Mouse (Mus musculus): Measurements from ENCODE around the gene Eme2. TPM values are rescaled to one million over a fixed set of nuclear protein-coding genes. Genes with fewer than 3 reads are reported as not detected.
"Not testable (repeated sequence)": the region's sequence is repeated elsewhere in the genome, so short reads cannot be mapped to it uniquely, and the experiment has no call there.

Gene Eme2
- 1.7 and 1.8 TPM in 2 replicates for polyA plus RNA-seq (2012)

DNA sequence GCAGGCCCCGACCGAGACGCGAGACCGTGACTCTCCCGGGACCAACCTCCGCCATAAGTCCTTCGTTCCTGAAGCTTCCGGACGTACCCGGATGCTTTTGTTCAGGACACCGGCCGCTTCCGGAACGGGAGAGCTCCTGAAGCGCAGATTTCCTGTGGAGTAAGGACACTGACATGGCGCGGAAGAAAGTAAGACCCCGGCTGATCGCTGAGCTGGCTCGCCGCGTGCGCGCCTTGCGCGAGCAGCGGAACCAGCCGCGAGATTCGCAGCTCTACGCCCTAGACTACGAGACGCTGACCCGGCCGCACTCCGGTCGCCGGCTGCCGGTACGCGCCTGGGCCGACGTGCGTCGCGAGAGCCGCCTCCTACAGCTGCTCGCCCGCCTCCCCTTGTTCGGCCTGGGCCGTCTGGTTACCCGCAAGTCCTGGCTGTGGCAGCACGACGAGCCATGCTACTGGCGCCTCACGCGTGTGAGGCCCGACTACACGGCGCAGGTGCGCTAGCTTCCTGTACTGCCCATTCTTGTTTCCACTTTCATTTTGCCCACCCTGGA is at the start of gene Eme2, which contains the start of gene Mrps34:
Eme2 (minus strand) TSS at position 93 of the 553 bp plus-strand sequence.
Mrps34 (plus strand) TSS at position 122 of the 553 bp plus-strand sequence.
- Histone ChIP-seq H3K4me1 (ENCODE audit: control insufficient read depth) (peaks cover 79% of the 10 kb centered on the region), H3K36me3 (ENCODE audit: control insufficient read depth) (peaks cover 81% of the 10 kb centered on the region)

DNA sequence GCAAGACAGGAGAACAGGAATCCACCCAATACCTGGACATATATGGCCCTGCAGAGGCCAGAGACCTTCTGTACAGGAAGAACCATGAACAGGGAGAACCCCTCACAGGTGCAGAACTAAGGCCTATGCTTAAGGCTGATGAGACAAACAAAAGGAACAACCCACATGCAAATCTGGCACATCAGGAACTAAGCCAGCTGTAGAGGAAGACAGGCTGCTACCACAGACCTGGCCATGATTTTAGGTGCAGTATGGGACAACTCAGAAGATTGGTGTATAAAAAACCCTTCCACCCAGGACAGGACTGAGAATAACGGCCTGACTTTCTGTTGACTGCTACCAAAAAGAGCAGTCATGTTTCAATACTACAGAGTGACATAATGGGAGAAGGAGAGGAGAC is 48.7 kb upstream of the Eme2 start:
- not testable (repeated sequence) for H3K27me3 ChIP-seq (ENCODE audit: control insufficient read depth); H3K9me3 ChIP-seq (ENCODE audit: control insufficient read depth, low read length); H3K4me1 ChIP-seq (ENCODE audit: control insufficient read depth); H3K4me3 ChIP-seq (replicated peaks)
- peaks cover 74% of the 10 kb centered on the region for H3K36me3 ChIP-seq (ENCODE audit: control insufficient read depth)

More for the DNA sequence above, at the start of gene Eme2, which contains the start of gene Mrps34:
- TF ChIP-seq GATA1 (IDR thresholded peaks at IDR 0.05; ENCODE audit: low read length) (no peak), TAL1 (IDR thresholded peaks at IDR 0.05; ENCODE audit: low read length) (no peak)
- Histone ChIP-seq H3K27me3 (ENCODE audit: control insufficient read depth) (no peaks in the 10 kb centered on the region), H3K4me3 (replicated peaks) (peak within 1 kb of the TSS; percentile 64), H3K9me3 (ENCODE audit: control insufficient read depth, low read length) (no peaks in the 10 kb centered on the region)

DNA sequence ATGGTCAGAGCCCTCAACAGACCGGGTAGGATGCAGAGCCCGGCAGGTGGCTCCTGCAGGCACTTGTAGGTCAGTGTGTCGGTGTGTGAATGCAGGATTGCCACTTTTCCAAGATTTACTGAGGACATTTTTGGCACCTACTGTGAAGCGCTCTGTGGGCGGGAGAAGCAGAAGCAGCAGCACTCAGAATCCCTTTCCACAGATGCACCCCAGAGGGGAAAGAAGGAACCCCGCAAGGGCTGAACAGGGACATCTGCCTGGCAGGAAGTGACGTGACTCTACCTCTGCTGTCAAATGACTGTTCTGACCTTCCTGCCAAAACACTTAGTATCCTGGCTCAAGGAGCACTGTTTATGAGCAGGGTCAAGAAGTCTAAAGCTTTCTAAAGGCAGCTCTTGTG is 48.1 kb upstream of the Eme2 start:
- Histone ChIP-seq H3K36me3 (ENCODE audit: control insufficient read depth) (peaks cover 68% of the 10 kb centered on the region), H3K4me3 (replicated peaks) (no peak overlapping the region), H3K27me3 (ENCODE audit: control insufficient read depth) (no peaks in the 10 kb centered on the region), H3K4me1 (ENCODE audit: control insufficient read depth) (no peaks in the 10 kb centered on the region), H3K9me3 (ENCODE audit: control insufficient read depth, low read length) (no peaks in the 10 kb centered on the region)
- TF ChIP-seq TAL1 (IDR thresholded peaks at IDR 0.05; ENCODE audit: low read length) (no peak), GATA1 (IDR thresholded peaks at IDR 0.05; ENCODE audit: low read length) (no peak)

DNA sequence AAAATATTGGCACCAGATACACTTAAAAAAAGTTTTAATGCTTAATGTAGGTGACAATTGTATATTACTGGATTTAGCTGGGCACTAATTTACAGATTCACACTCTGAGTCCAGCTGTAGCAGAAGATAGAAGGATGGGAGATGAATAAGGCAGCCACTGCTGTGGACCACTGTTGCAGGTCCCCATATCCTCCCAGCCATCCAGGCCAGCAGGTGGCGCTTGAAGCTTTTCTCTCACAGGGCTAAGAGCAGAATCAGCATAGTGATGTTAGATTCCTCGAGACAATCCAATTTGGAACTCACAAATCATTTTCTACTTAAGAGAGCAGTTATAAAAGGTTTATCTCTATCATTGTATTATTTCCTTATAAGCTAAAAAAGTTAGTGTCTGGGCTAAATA is 47.6 kb upstream of the Eme2 start:
- H3K36me3 ChIP-seq (ENCODE audit: control insufficient read depth): peaks cover 62% of the 10 kb centered on the region
- H3K9me3 ChIP-seq (ENCODE audit: control insufficient read depth, low read length); H3K4me3 ChIP-seq (replicated peaks); H3K27me3 ChIP-seq (ENCODE audit: control insufficient read depth); H3K4me1 ChIP-seq (ENCODE audit: control insufficient read depth): not testable (repeated sequence)

DNA sequence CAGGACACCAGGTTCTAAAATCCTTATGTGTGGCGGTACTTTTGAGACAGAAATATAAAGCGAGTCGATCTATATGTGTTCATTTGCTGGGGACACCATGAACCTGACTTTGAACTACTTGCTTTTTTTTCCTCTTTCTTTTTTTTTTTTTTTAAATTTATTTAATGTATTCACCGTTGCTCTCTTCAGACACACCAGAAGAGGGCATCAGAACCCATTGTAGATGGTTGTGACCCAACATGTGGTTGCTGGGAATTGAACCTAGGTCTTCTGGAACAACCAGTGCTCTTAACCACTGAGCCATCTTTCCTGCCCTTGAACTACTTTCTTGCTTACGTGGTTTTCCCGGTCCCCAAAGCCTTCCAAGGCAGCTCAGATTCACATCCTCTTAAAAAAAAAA is 42.4 kb upstream of the Eme2 start:
- Histone ChIP-seq H3K4me1 (ENCODE audit: control insufficient read depth) (peaks cover 39% of the 10 kb centered on the region), H3K9me3 (ENCODE audit: control insufficient read depth, low read length) (no peaks in the 10 kb centered on the region), H3K36me3 (ENCODE audit: control insufficient read depth) (peaks cover 41% of the 10 kb centered on the region), H3K4me3 (replicated peaks) (peak overlapping the region; percentile 74), H3K27me3 (ENCODE audit: control insufficient read depth) (no peaks in the 10 kb centered on the region)
- TF ChIP-seq TAL1 (IDR thresholded peaks at IDR 0.05; ENCODE audit: low read length): no peak
- no peak for TF ChIP-seq GATA1 (IDR thresholded peaks at IDR 0.05; ENCODE audit: low read length)

DNA sequence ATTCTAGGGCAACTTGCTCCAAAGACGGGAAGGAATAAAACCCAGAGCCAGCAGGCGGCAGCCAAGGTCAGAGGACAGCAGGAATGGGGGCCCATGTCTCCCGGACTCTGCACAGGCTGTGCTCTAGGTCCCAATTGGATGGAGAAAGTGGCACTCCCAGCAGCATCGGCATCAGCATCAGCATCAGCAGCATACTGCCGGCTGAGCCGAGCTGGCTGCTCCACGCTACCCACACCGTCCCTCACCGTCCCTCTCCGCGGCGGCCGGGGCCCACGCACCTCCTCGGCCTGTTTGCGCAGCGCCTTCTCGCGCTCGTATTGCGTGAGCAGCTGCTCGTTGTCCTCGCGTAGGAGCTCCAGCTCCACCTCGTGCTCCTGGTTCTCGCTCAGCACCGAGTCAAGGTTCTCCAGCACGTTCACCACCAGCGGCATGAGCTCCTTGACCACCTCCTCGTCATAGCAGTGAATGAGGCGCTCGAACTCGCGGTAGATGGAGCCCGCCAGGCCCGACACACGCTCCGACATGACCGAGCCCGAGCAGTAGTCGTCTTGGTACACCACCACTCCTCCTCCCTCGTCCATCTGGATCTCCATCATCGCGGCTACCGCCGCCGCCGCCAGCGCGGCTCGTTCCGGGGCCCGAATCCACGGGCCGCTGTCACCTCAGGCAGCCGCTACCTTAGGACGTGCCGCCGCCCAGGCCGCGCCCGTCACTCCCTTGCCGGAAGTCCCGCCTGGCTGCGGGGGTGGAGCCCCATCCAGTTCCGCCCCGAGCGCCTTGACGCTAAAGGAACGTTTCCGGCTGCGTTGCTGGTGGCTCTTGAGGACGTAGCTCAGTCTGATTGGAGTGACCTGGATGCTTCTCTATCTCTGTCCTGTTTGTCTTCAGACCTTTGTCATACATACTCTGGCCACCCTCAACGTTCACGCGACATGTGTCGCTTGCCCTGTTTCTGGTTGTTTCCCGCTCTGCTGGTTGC is 41.7 kb upstream of the Eme2 start, which contains the start of gene Mapk8ip3:
Mapk8ip3 (minus strand) TSS at position 719 of the 979 bp plus-strand sequence.
- TF ChIP-seq TAL1 (IDR thresholded peaks at IDR 0.05; ENCODE audit: low read length): no peak
- no peak for TF ChIP-seq GATA1 (IDR thresholded peaks at IDR 0.05; ENCODE audit: low read length)
- peaks cover 43% of the 10 kb centered on the region for H3K36me3 ChIP-seq (ENCODE audit: control insufficient read depth)

DNA sequence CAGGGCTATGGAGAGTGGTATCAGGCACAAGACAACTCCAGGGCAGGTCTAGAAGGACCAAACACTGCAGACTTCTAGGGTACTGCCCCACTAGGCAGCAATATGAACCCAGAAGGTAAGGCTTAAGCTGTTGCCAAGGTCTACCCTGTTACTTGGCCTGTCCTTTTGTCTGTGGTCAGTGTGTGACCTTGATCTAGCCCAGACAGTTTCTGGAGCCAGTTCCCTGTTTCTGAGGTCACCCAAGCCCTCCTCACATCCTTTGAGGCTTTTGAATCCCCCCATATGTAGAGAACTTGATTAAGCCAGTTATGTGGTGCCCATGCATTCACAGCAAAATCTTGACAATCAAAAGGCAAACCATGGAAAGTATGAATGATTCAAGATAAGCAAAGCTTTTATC is 40.8 kb upstream of the Eme2 start:
- Histone ChIP-seq H3K4me3 (replicated peaks) (peak overlapping the region; percentile 74), H3K9me3 (ENCODE audit: control insufficient read depth, low read length) (no peaks in the 10 kb centered on the region), H3K27me3 (ENCODE audit: control insufficient read depth) (no peaks in the 10 kb centered on the region), H3K36me3 (ENCODE audit: control insufficient read depth) (peaks cover 39% of the 10 kb centered on the region), H3K4me1 (ENCODE audit: control insufficient read depth) (peaks cover 39% of the 10 kb centered on the region)
- TF ChIP-seq GATA1 (IDR thresholded peaks at IDR 0.05; ENCODE audit: low read length) (no peak), TAL1 (IDR thresholded peaks at IDR 0.05; ENCODE audit: low read length) (no peak)

More for the DNA sequence above, 41.7 kb upstream of the Eme2 start, which contains the start of gene Mapk8ip3:
- H3K27me3 ChIP-seq (ENCODE audit: control insufficient read depth): no peaks in the 10 kb centered on the region
- no peaks in the 10 kb centered on the region for H3K9me3 ChIP-seq (ENCODE audit: control insufficient read depth, low read length)
- peak within 1 kb of the TSS; percentile 74 for H3K4me3 ChIP-seq (replicated peaks)
- H3K4me1 ChIP-seq (ENCODE audit: control insufficient read depth): peaks cover 39% of the 10 kb centered on the region

DNA sequence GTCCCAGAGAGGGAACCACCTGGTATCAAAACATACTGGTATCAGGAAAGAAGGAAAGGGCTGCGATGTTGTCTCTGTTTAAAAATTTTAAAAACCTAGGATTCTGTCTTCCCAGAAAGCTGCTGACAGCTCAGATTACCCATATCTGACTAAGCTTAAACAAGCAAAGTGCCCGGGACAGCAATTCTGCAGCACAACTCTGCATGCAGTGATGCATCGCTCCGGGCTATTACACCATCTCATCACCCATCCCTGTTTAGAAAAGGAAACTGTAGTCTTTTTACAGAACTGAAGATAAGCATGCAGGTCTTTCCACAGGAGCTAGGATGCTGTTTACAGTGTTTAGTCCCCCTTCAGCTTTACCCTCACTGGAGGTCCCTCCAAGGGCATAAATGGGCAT is 40.0 kb upstream of the Eme2 start:
- Histone ChIP-seq H3K4me3 (replicated peaks) (peak overlapping the region; percentile 74), H3K36me3 (ENCODE audit: control insufficient read depth) (peaks cover 35% of the 10 kb centered on the region), H3K9me3 (ENCODE audit: control insufficient read depth, low read length) (no peaks in the 10 kb centered on the region), H3K27me3 (ENCODE audit: control insufficient read depth) (no peaks in the 10 kb centered on the region), H3K4me1 (ENCODE audit: control insufficient read depth) (peaks cover 39% of the 10 kb centered on the region)
- TF ChIP-seq TAL1 (IDR thresholded peaks at IDR 0.05; ENCODE audit: low read length): no peak
- no peak for TF ChIP-seq GATA1 (IDR thresholded peaks at IDR 0.05; ENCODE audit: low read length)

DNA sequence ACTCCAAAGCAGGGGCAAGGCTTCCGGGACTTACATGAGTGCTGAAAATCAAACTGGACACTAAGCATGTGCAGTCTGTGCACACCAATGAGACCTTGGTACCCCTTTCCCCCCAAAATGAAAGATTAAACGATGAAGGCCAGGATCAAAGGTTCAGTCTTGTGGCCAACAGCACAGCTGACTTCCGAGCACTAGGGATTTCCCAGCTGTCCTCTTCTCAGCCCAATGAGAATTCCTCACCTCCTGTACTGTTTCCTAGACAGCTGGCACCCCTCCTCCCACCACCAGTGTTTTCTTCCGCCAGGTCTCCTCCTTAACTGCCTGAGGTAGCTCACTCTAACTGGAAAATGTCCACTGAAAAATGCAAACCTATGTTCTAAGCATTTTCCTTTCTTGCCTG is 38.3 kb upstream of the Eme2 start:
- Histone ChIP-seq H3K4me3 (replicated peaks) (no peak overlapping the region), H3K9me3 (ENCODE audit: control insufficient read depth, low read length) (no peaks in the 10 kb centered on the region), H3K27me3 (ENCODE audit: control insufficient read depth) (no peaks in the 10 kb centered on the region), H3K36me3 (ENCODE audit: control insufficient read depth) (peaks cover 49% of the 10 kb centered on the region), H3K4me1 (ENCODE audit: control insufficient read depth) (peaks cover 43% of the 10 kb centered on the region)
- TF ChIP-seq GATA1 (IDR thresholded peaks at IDR 0.05; ENCODE audit: low read length) (no peak), TAL1 (IDR thresholded peaks at IDR 0.05; ENCODE audit: low read length) (no peak)

Measured in erythroblast, embryonic 14.5 days (primary cell).